Mouse (Mus musculus): ENCODE data around the gene Crispld2. TPM values are rescaled to one million over a fixed set of nuclear protein-coding genes. Genes with fewer than 3 reads are reported as not detected.

Crispld2 gene
- total RNA-seq (2021), result 1 to 10 TPM; 1.3 to 2.6 TPM
- long read RNA-seq, result 0 reads

GRCm38 (mm10) chr8:119992249-119992648 is at the start of gene Crispld2:
Gene Crispld2 (plus strand): TSS chr8:119992438.
- DNase-seq (ENCODE audit: low spot score in 2 of 2), result peak; percentile 37 to 57

GRCm38 (mm10) chr8:119943616-119944015 is 48.6 kb upstream of the Crispld2 start:
- no peak for DNase-seq (ENCODE audit: low spot score in 2 of 2)

GRCm38 (mm10) chr8:119944096-119944811 is 48.0 kb upstream of the Crispld2 start:
- DNase-seq (ENCODE audit: low spot score in 2 of 2), result peak; percentile 74 to 88

- DNase-seq (ENCODE audit: low spot score in 2 of 2), result no peak
Observed at GRCm38 (mm10) chr8:119946326-119946865, 45.8 kb upstream of the Crispld2 start.

GRCm38 (mm10) chr8:119947653-119948052 is 44.6 kb upstream of the Crispld2 start:
- DNase-seq (ENCODE audit: low spot score in 2 of 2), result no peak

GRCm38 (mm10) chr8:119948340-119948739 is 43.9 kb upstream of the Crispld2 start:
- no peak for DNase-seq (ENCODE audit: low spot score in 2 of 2)

- DNase-seq (ENCODE audit: low spot score in 2 of 2), result no peak
Observed at GRCm38 (mm10) chr8:119952282-119952681, 40.0 kb upstream of the Crispld2 start.

GRCm38 (mm10) chr8:119952747-119953146 is 39.5 kb upstream of the Crispld2 start:
- DNase-seq (ENCODE audit: low spot score in 2 of 2), result peak; percentile 60 to 85

- DNase-seq (ENCODE audit: low spot score in 2 of 2), result peak in 1 of 2 experiments; percentile 59
Observed at GRCm38 (mm10) chr8:119955333-119955732, 36.9 kb upstream of the Crispld2 start.

GRCm38 (mm10) chr8:119958076-119958475 is 34.2 kb upstream of the Crispld2 start:
- DNase-seq (ENCODE audit: low spot score in 2 of 2), result no peak

- DNase-seq (ENCODE audit: low spot score in 2 of 2), result peak in 1 of 2 experiments; percentile 64
Observed at GRCm38 (mm10) chr8:119960531-119961104, 31.6 kb upstream of the Crispld2 start.

GRCm38 (mm10) chr8:119964859-119965258 is 27.4 kb upstream of the Crispld2 start:
- DNase-seq (ENCODE audit: low spot score in 2 of 2), result no peak

- no peak for DNase-seq (ENCODE audit: low spot score in 2 of 2)
Observed at GRCm38 (mm10) chr8:119967435-119967834, 24.8 kb upstream of the Crispld2 start.

GRCm38 (mm10) chr8:119970169-119970568 is 22.1 kb upstream of the Crispld2 start:
- DNase-seq (ENCODE audit: low spot score in 2 of 2), result no peak

- no peak for DNase-seq (ENCODE audit: low spot score in 2 of 2)
Observed at GRCm38 (mm10) chr8:119972558-119972957, 19.7 kb upstream of the Crispld2 start.

GRCm38 (mm10) chr8:119978770-119979381 is 13.4 kb upstream of the Crispld2 start:
- no peak for DNase-seq (ENCODE audit: low spot score in 2 of 2)

GRCm38 (mm10) chr8:119981253-119981652 is 11.0 kb upstream of the Crispld2 start:
- no peak for DNase-seq (ENCODE audit: low spot score in 2 of 2)

- no peak for DNase-seq (ENCODE audit: low spot score in 2 of 2)
Observed at GRCm38 (mm10) chr8:119984085-119984484, 8.2 kb upstream of the Crispld2 start.

- DNase-seq (ENCODE audit: low spot score in 2 of 2), result no peak
Observed at GRCm38 (mm10) chr8:119986174-119986573, 6.1 kb upstream of the Crispld2 start.

- no peak for DNase-seq (ENCODE audit: low spot score in 2 of 2)
Observed at GRCm38 (mm10) chr8:119988087-119988486, 4.2 kb upstream of the Crispld2 start.

GRCm38 (mm10) chr8:119994114-119994513 is 1.9 kb downstream of the Crispld2 start:
- DNase-seq (ENCODE audit: low spot score in 2 of 2), result no peak

- no peak for DNase-seq (ENCODE audit: low spot score in 2 of 2)
Observed at GRCm38 (mm10) chr8:119994556-119994955, 2.3 kb downstream of the Crispld2 start.
